28 mouse cellular contexts compared by ENCODE assay signal in the genomic region with DNA sequence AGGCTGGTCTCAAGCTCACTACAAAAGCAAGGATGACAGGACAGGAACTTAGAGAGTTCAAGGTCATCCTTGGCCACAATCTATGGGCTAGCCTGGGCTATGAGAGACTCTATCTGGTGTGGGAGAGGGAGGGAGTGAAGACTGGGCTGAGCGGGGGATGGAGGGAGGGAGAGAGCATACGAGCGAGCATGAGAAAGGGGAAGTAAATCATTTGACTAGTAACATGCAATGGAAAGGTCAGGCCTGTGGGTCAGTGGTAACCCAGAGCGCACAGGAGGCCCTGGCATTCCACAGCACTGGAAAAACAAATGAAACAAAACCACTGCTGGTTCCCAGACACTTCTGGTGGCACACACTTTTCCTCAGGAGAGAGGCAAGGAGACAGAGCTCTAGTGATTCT. TPM values are rescaled to one million over a fixed set of nuclear protein-coding genes. Genes with fewer than 3 reads are reported as not detected.
DNase-seq lines count a peak whose midpoint lies in the region; ATAC-seq and TF ChIP-seq lines count a peak whose summit lies in the region.
"Had no signal": no experiment of that assay in that cellular context is flagged by ENCODE, and none has a peak within 500 bp of the region (broad histone marks: within the 10 kb centered on the region; RNA-seq: fewer than 3 reads in every experiment).

No protein-coding gene starts in this region.

- no peak overlapping the region for H3K9ac ChIP-seq in kidney, postnatal 0 days (ENCODE audit: low read depth, low read length)
- H3K9ac ChIP-seq in forebrain, embryonic 15.5 days (replicated peaks), result no peak overlapping the region
- H3K9ac ChIP-seq: embryonic facial prominence, embryonic 12.5 days; hindbrain, embryonic 15.5 days; intestine, embryonic 15.5 days; limb, embryonic 13.5 days; liver, embryonic 13.5 days; midbrain, embryonic 12.5 days had no signal

- no peak for TF ChIP-seq POLR2A in bone marrow macrophage, adult 2 months (IDR thresholded peaks at IDR 0.05; ENCODE audit: borderline replicate concordance, low read depth, low read length)

- no peak overlapping the region for H3K27ac ChIP-seq in kidney, postnatal 0 days
- peak overlapping the region; percentile 89 for H3K27ac ChIP-seq in bone marrow macrophage, adult 2 months (ENCODE audit: insufficient read depth, low read depth, low read length)
- H3K27ac ChIP-seq in macrophage, result peak overlapping the region; percentile 47
- H3K27ac ChIP-seq in forebrain, embryonic 15.5 days (replicated peaks), result no peak overlapping the region
- H3K27ac ChIP-seq: embryonic facial prominence, embryonic 12.5 days; hindbrain, embryonic 15.5 days; intestine, embryonic 15.5 days; limb, embryonic 13.5 days; liver, embryonic 13.5 days; midbrain, embryonic 12.5 days; stomach, postnatal 0 days had no signal

- no peaks in the 10 kb centered on the region; the same call in 1 of the 2 replicates for H3K36me3 ChIP-seq in kidney, postnatal 0 days (ENCODE audit: insufficient read depth, low read length)
- peaks cover 30% of the 10 kb centered on the region for H3K36me3 ChIP-seq in macrophage (ENCODE audit: inconsistent target)
- H3K36me3 ChIP-seq in forebrain, embryonic 15.5 days, result peaks cover 9% of the 10 kb centered on the region; the same call in 1 of the 2 replicates
- H3K36me3 ChIP-seq: intestine, embryonic 15.5 days had no signal

- no peaks in the 10 kb centered on the region for H3K9me3 ChIP-seq in kidney, postnatal 0 days (replicated peaks; ENCODE audit: low read length)
- H3K9me3 ChIP-seq in forebrain, embryonic 15.5 days, result no peaks in the 10 kb centered on the region
- H3K9me3 ChIP-seq: embryonic facial prominence, embryonic 12.5 days; hindbrain, embryonic 15.5 days; intestine, embryonic 15.5 days; limb, embryonic 13.5 days; liver, embryonic 13.5 days; midbrain, embryonic 12.5 days had no signal

- no peak overlapping the region for H3K4me3 ChIP-seq in kidney, postnatal 0 days (replicated peaks; ENCODE audit: low read depth, low read length)
- no peak overlapping the region for H3K4me3 ChIP-seq in bone marrow macrophage, adult 2 months (ENCODE audit: insufficient read depth, low read length)
- no peak overlapping the region for H3K4me3 ChIP-seq in macrophage (ENCODE audit: inconsistent target)
- H3K4me3 ChIP-seq in forebrain, embryonic 15.5 days, result no peak overlapping the region
- H3K4me3 ChIP-seq: embryonic facial prominence, embryonic 12.5 days; erythroblast, embryonic 14.5 days; hindbrain, embryonic 15.5 days; intestine, embryonic 15.5 days; limb, embryonic 13.5 days; liver, embryonic 13.5 days; midbrain, embryonic 12.5 days; myocyte had no signal

- WGBS in kidney, postnatal 0 days, result 33% methylated on average over 4 of the region's 4 CpGs
- WGBS in macrophage (ENCODE audit: missing documents), result 23% methylated on average over 4 of the region's 4 CpGs
- WGBS in forebrain, embryonic 15.5 days, result 92% methylated on average over 4 of the region's 4 CpGs

- H3K79me2 ChIP-seq in macrophage (ENCODE audit: inconsistent target), result no peaks in the 10 kb centered on the region

- H3K4me2 ChIP-seq in kidney, postnatal 0 days (ENCODE audit: low read length), result no peak overlapping the region
- no peak overlapping the region for H3K4me2 ChIP-seq in forebrain, embryonic 15.5 days (replicated peaks)
- H3K4me2 ChIP-seq: embryonic facial prominence, embryonic 12.5 days; hindbrain, embryonic 15.5 days; intestine, embryonic 15.5 days; limb, embryonic 13.5 days; liver, embryonic 13.5 days; midbrain, embryonic 12.5 days had no signal

- peak; percentile 15 for DNase-seq in kidney, postnatal 0 days (ENCODE audit: low spot score)
- no peak for DNase-seq in kidney, postnatal 36 days
- peak; percentile 62 for DNase-seq in 416B (ENCODE audit: low read depth)
- DNase-seq in adrenal gland, postnatal 36 days, result no peak
- no peak for DNase-seq in Muller cell, postnatal 12 days (ENCODE audit: inconsistent ontology term)
- DNase-seq: adrenal gland, postnatal 10 days; B cell, adult 2 months; cerebellum, adult 11 months; cerebellum, postnatal 14 days; gastrocnemius, postnatal 14 days; kidney, adult 9 months; liver, embryonic 13.5 days had no signal

- no peaks in the 10 kb centered on the region for H3K4me1 ChIP-seq in kidney, postnatal 0 days (replicated peaks; ENCODE audit: insufficient read depth, low read length)
- H3K4me1 ChIP-seq in bone marrow macrophage, adult 2 months (ENCODE audit: control insufficient read depth, insufficient read depth, low read length), result peaks cover 25% of the 10 kb centered on the region
- H3K4me1 ChIP-seq in forebrain, embryonic 15.5 days, result no peaks in the 10 kb centered on the region
- H3K4me1 ChIP-seq: embryonic facial prominence, embryonic 12.5 days; hindbrain, embryonic 15.5 days; intestine, embryonic 15.5 days; limb, embryonic 13.5 days; liver, embryonic 13.5 days; midbrain, embryonic 12.5 days had no signal

- no peaks in the 10 kb centered on the region for H3K27me3 ChIP-seq in kidney, postnatal 0 days (ENCODE audit: insufficient read depth, low read length)
- H3K27me3 ChIP-seq in forebrain, embryonic 15.5 days, result no peaks in the 10 kb centered on the region
- H3K27me3 ChIP-seq: embryonic facial prominence, embryonic 12.5 days; hindbrain, embryonic 15.5 days; intestine, embryonic 15.5 days; limb, embryonic 13.5 days; liver, embryonic 13.5 days; midbrain, embryonic 12.5 days; Patski had no signal

- no peak for ATAC-seq in kidney, postnatal 0 days (replicated peaks; ENCODE audit: low FRiP score, low read depth)
- ATAC-seq in forebrain, embryonic 15.5 days (replicated peaks), result no peak
- ATAC-seq: forebrain, embryonic 14.5 days; intestine, embryonic 15.5 days; Patski had no signal

- TF ChIP-seq CTCF in kidney, postnatal 0 days (IDR thresholded peaks at IDR 0.05; ENCODE audit: low read depth), result no peak
- TF ChIP-seq CTCF in bone marrow macrophage, adult 2 months (IDR thresholded peaks at IDR 0.05; ENCODE audit: low read depth, low read length), result no peak

RNA-seq across cellular contexts. Expression of a gene that starts 37.0 kb away (rescaled TPM):
- polyA plus RNA-seq in kidney, postnatal 0 days (2015; fragmentation: Nextera tagmentation; extraction: Ambion mirVana), result 0.71 and 0.76 TPM in 2 replicates
- 0.36 TPM in 1 of 2 replicates, not detected in the other for polyA plus RNA-seq in bone marrow macrophage, adult 2 months (2012; ENCODE audit: insufficient read depth, insufficient read length, missing spikeins)
- total RNA-seq in macrophage (2018; cell fraction: chromatin; rRNA removed), result 1 to 10 TPM in 2 of 26 experiments, under 1 TPM in 4, not detected in 20; 0.55 to 1.5 (median 0.88) TPM
- total RNA-seq in macrophage (2018; cell fraction: cytosol; rRNA removed), result under 1 TPM in 2 of 26 experiments, not detected in 24; 0.09 to 0.10 TPM
- total RNA-seq in macrophage (2018; cell fraction: nucleus; rRNA removed), result 1 to 10 TPM in 3 of 26 experiments, under 1 TPM in 5, not detected in 18; 0.40 to 2.7 (median 0.81) TPM
- not detected in 3 replicates for polyA plus RNA-seq in macrophage (2018)
- not detected for total RNA-seq in adrenal gland, postnatal 36 days (2021)
- not detected in 2 replicates for polyA plus RNA-seq in forebrain, embryonic 15.5 days (2015; fragmentation: Nextera tagmentation; extraction: Ambion mirVana)
- total RNA-seq: adrenal gland, postnatal 10 days; gastrocnemius, postnatal 14 days; neutrophil, adult 5-6 weeks had no signal
- polyA plus RNA-seq: embryonic facial prominence, embryonic 12.5 days; erythroblast, embryonic 14.5 days; forebrain, embryonic 14.5 days; limb, embryonic 13.5 days; liver, embryonic 13.5 days; lung, embryonic 16.5 days; midbrain, embryonic 12.5 days; myocyte; Patski; thymus, postnatal 0 days had no signal

Comparison
In these comparisons a context has a peak if more than half of its experiments do, and no peak if none do; other contexts are left out.
1. DNase-seq: peak in kidney, postnatal 0 days (single experiment) and 416B (single experiment); none in kidney, postnatal 36 days (0 of 2), adrenal gland, postnatal 36 days (0 of 2) and Muller cell, postnatal 12 days (single experiment).
2. H3K27ac ChIP-seq: peak in bone marrow macrophage, adult 2 months (single experiment) and macrophage (single experiment); none in kidney, postnatal 0 days (single experiment) and forebrain, embryonic 15.5 days (single experiment).